Mouse (Mus musculus): ENCODE results near the gene Tmcc2.

GRCm38 (mm10) chr1:132416943-132417290 is 25.8 kb upstream of the Tmcc2 start:
- TF ChIP-seq CTCF (conservative IDR thresholded peaks at IDR 0.05; ENCODE audit: low read length) (no peak), NANOG (IDR thresholded peaks at IDR 0.05; ENCODE audit: borderline replicate concordance, low read length) (no peak)

Data from E14TG2a.4 (cell line).